In genomic region chr5:124624291-124624690, GRCm38 (mm10) we compare ENCODE assay signal across 12 mouse cellular contexts.
"Had no signal": no experiment of that assay in that cellular context is flagged by ENCODE, and none has a peak within 500 bp of the region (broad histone marks: within the 10 kb centered on the region; RNA-seq: fewer than 3 reads in every experiment).

No protein-coding gene starts in this region.

- DNase-seq: left cerebral cortex, postnatal 4 days; liver; liver, embryonic 13.5 days; liver, postnatal 0 days; lung, adult 18-20 months; lung, adult 2 months; lung, embryonic 14.5 days; lung, postnatal 10 days; lung, postnatal 14 days; lung, postnatal 36 days; lung, postnatal 4 days; midbrain, embryonic 14.5 days had no signal
